Mouse (Mus musculus) heart, embryonic 16.5 days (tissue): ENCODE results near the gene Rmi1. TPM values are rescaled to one million over a fixed set of nuclear protein-coding genes. Genes with fewer than 3 reads are reported as not detected.
A peak's percentile ranks its signal among the peaks of the same experiment; 100 is the strongest.

Experiments used
- microRNA counts: library from miRNA; unstranded; fragments of <30 nt; microRNA quantifications from one replicate; lab custom pipeline; 2016
- microRNA-seq: library from miRNA; unstranded; fragments of <30 nt; microRNA quantifications from one replicate; pipeline ENCODE4, GENCODE M21; 2017
- polyA plus RNA-seq: library from polyadenylated mRNA; unstranded; fragments of >200 nt; fragmentation: Nextera tagmentation; extraction: Ambion mirVana; gene quantifications from 2 replicates; pipeline ENCODE4 v1.2.1, GENCODE M21; 2015

Rmi1 gene
- polyA plus RNA-seq, 1 experiment from 2014 or later, result 21.9 TPM

MicroRNAs encoded within 50 kb of the gene (microRNA counts, 519-probe panel; counts per million panel counts)
- microRNA mmu-miR-7a (lab: Ali Mortazavi, UCI), result 2,253 counts per million, percentile 41 among the panel's probes with 10 or more counts

Small RNA genes lying within 50 kb of the gene (microRNA-seq; reads per million reads assigned to microRNA genes)
- gene Mir7-1, result 40.3 reads per million, percentile 41 among the genes with 10 or more reads in this experiment

Other genes with a start within 250 kb of the Rmi1 start
- gene Idnk, start 244.6 kb upstream of the Rmi1 start, polyA plus RNA-seq, result 32.4 and 35.8 TPM in 2 replicates
- gene Ubqln1, start 186.6 kb upstream of the Rmi1 start, polyA plus RNA-seq, result 71.4 and 71.8 TPM in 2 replicates
- gene Gkap1, start 126.5 kb upstream of the Rmi1 start, polyA plus RNA-seq, result 17.0 and 18.9 TPM in 2 replicates
- gene Kif27, start 43.1 kb upstream of the Rmi1 start, polyA plus RNA-seq, result 0.30 and 0.35 TPM in 2 replicates
- gene 2210016F16Rik, start 17.0 kb upstream of the Rmi1 start, polyA plus RNA-seq, result 29.5 and 32.1 TPM in 2 replicates
- gene Hnrnpk, start 1.1 kb downstream of the Rmi1 start, polyA plus RNA-seq, result 956 and 1,061 TPM in 2 replicates
- gene Slc28a3, start 208.6 kb downstream of the Rmi1 start, polyA plus RNA-seq, result not detected in 2 replicates